Mouse (Mus musculus) kidney, embryonic 14.5 days (tissue): Measurements from ENCODE around the gene Adat2. TPM values are rescaled to one million over a fixed set of nuclear protein-coding genes. Genes with fewer than 3 reads are reported as not detected.
A peak's percentile ranks its signal among the peaks of the same experiment; 100 is the strongest.

Experiments
- ATAC-seq: fragments of 200-750 bp; cut with Nextera tagmentation; 2 replicates; pipeline ENCODE4 v1.8.0; 2017; ENCODE audit warnings: moderate number of reproducible peaks, mild to moderate bottlenecking, moderate TSS enrichment, moderate library complexity; ENCODE audit not compliant: low FRiP score, low TSS enrichment
- H3K27ac ChIP-seq: fragments of 300-500 bp; sonication (generic); 2 replicates; pipeline ENCODE4 v1.5.1; 2014; ENCODE audit warnings: low read depth, mild to moderate bottlenecking, low read length, moderate library complexity, mixed read lengths
- H3K27me3 ChIP-seq: fragments of 300-500 bp; sonication (generic); 2 replicates; pipeline ENCODE4 v1.6.1; 2014; ENCODE audit warnings: mild to moderate bottlenecking, low read length; ENCODE audit not compliant: control insufficient read depth, insufficient read depth
- H3K36me3 ChIP-seq: fragments of 300-500 bp; sonication (generic); 2 replicates; pipeline ENCODE4 v1.6.1; 2014; ENCODE audit warnings: low read length, mixed read lengths; ENCODE audit not compliant: control insufficient read depth, insufficient read depth
- H3K4me1 ChIP-seq: fragments of 300-500 bp; sonication (generic); 2 replicates; pipeline ENCODE4 v1.6.1; 2014; ENCODE audit warnings: low read length, mixed read lengths; ENCODE audit not compliant: control insufficient read depth, insufficient read depth
- H3K4me2 ChIP-seq: fragments of 300-500 bp; sonication (generic); replicated peaks from 2 replicates; pipeline ENCODE4 v1.6.1; 2014; ENCODE audit warnings: low read depth, mild to moderate bottlenecking, low read length
- H3K4me3 ChIP-seq: fragments of 300-500 bp; sonication (generic); 2 replicates; pipeline ENCODE4 v1.5.1; 2014; ENCODE audit warnings: mild to moderate bottlenecking, low read length
- H3K9ac ChIP-seq: fragments of 300-500 bp; sonication (generic); 2 replicates; pipeline ENCODE4 v1.6.1; 2014; ENCODE audit warnings: low read depth, mild to moderate bottlenecking, low read length, moderate library complexity
- H3K9me3 ChIP-seq: fragments of 300-500 bp; sonication (generic); 2 replicates; pipeline ENCODE4 v1.6.1; 2016; ENCODE audit warnings: low read length; ENCODE audit not compliant: control insufficient read depth
- WGBS: fragments of 180-500 bp; shearing (Covaris S2); extraction: QIAGEN DNeasy Blood & Tissue Kit; methylation state at CpG from one replicate; pipeline ENCODE4 v1.1.7; 2014; 5-methylcytosine and 5-hydroxymethylcytosine counted together
- polyA plus RNA-seq: library from polyadenylated mRNA; unstranded; fragments of >200 nt; fragmentation: Nextera tagmentation; extraction: Ambion mirVana; gene quantifications from 2 replicates; pipeline ENCODE4 v1.2.1, GENCODE M21; 2014

The Adat2 gene
- polyA plus RNA-seq, 1 experiment from 2014 or later, result 7.5 TPM

DNA sequence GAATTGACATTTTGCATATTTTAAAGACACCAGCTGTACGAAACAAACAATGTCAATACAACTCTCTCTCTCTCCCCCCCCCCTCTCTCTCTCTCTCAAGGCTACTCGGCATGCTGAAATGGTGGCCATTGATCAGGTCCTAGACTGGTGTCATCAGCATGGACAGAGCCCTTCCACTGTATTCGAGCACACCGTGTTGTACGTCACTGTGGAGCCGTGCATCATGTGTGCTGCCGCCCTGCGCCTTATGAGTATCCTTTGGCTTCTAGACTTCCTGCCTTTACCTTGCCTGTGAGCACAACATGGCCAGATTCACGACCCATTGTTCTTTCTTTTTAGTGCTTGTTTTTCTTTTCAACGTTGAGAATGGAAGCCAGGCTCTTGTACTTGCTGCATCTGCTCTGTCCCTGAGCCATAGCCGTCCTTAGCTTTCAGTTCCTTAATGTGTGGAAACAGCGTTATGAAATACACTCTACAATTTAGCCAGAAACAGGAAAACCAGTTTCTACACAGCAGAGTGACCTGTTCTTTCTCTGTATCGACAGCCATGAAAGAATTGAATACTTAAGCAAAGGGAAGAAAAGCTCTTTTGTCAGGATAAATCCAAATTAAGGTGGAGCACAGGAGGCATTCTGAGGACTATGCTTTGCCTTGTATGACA, 7.5 kb downstream of the Adat2 start:
- H3K36me3 ChIP-seq, result peaks cover 22% of the 10 kb centered on the region; the same call in 1 of the 2 replicates
- H3K4me2 ChIP-seq, result no peak overlapping the region
- H3K9me3 ChIP-seq, result no peaks in the 10 kb centered on the region
- H3K27ac ChIP-seq, result no peak overlapping the region
- 0 out of 2 replicates have a peak, but pooled peaks cover 5% of the 10 kb centered on the region for H3K4me1 ChIP-seq
- ATAC-seq, result no peak
- no peak overlapping the region for H3K9ac ChIP-seq
- H3K27me3 ChIP-seq, result no peaks in the 10 kb centered on the region
- no peak overlapping the region for H3K4me3 ChIP-seq
- 92% methylated on average over 13 of the region's 13 CpGs for WGBS

DNA sequence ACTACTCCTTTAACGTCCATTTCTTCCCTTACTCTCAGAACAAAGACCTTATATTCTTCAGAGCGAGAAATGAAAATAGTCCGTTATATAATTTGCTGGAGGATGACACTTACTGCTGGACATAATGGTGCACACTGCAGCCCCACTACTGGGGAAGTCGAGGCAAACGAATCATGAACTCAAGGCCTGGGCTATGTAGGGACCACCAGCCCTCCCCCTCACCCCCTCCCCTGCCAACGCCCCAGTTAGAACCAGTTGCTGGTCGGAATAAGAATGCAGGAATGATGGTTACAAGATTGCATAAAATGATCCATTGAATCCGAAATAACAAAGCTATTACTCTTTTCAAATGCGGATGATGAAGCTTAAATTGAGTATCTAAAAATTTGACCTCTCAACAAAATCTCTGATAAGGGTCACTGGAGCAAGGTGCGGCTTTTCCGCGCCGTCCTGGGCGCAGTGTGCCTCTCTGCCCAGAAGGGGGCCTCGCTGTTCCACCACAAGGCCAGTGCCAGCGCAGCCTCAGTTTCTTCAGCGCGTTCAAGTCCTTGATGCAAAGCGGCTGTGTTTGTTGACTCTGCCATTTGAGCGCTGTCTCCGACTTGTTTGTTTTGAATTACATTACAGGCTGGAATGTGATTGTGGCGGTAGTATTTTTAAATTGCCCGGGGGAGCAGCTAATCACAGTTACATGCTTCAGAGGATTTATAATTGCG, 11.8 kb downstream of the Adat2 start:
- Histone ChIP-seq H3K9me3 (no peaks in the 10 kb centered on the region), H3K4me2 (peak overlapping the region; percentile 41), H3K4me1 (0 out of 2 replicates have a peak, but pooled peaks cover 5% of the 10 kb centered on the region), H3K36me3 (peaks cover 20% of the 10 kb centered on the region; the same call in 1 of the 2 replicates), H3K27me3 (no peaks in the 10 kb centered on the region), H3K4me3 (peak overlapping the region; percentile 22), H3K9ac (0 out of 2 replicates have a peak overlapping the region, but pooled peaks have one; percentile 31), H3K27ac (no peak overlapping the region)
- ATAC-seq, result peak; percentile 87
- 25% methylated on average over 24 of the region's 24 CpGs for WGBS

DNA sequence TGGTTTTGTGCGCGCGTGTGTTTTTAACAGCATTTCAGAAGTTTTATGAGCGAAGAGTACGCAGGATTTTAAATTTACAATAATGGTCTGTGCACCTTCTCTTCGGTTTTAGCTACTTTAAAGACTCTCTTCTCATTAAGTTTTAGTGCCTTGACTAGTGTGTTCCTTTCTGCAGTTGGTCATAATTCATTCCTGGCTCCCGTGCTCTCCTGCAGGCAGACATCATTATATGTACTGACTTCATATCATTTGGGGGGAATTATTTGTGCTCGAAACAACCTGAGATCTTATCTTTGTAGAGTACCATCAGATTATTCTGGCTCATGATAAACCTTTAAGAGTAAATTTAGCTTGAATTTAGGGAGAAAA, 12.4 kb downstream of the Adat2 start:
- peaks cover 20% of the 10 kb centered on the region; the same call in 1 of the 2 replicates for H3K36me3 ChIP-seq
- no peaks in the 10 kb centered on the region for H3K27me3 ChIP-seq
- peak overlapping the region; percentile 22 for H3K4me3 ChIP-seq
- ATAC-seq, result peak; percentile 53; the same call in 1 of the 2 replicates
- peak overlapping the region; percentile 41 for H3K4me2 ChIP-seq
- no peak overlapping the region for H3K27ac ChIP-seq
- 0 out of 2 replicates have a peak, but pooled peaks cover 5% of the 10 kb centered on the region for H3K4me1 ChIP-seq
- 10% methylated on average over 8 of the region's 8 CpGs for WGBS
- H3K9me3 ChIP-seq, result no peaks in the 10 kb centered on the region
- 0 out of 2 replicates have a peak overlapping the region, but pooled peaks have one; percentile 31 for H3K9ac ChIP-seq

DNA sequence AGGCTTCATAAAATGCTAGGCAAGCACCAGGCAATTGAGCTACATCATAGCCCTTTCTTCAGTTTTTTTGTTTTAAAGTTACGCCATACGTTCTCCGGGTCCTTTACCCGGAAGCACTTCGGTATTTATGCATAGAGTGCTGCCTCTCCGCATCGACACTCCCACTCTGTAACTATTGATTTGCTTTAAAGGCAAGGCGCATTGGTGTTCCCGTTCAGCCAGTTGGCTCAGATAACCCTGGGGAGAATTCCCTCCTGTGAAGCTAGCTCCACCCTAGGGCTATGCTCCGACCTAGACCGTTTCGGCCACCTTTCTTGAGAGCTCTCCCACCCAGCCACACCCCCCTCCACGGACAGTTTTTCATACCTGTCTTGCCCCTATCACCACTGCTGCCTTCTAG, 13.7 kb downstream of the Adat2 start:
- Histone ChIP-seq H3K9me3 (no peaks in the 10 kb centered on the region), H3K9ac (no peak overlapping the region), H3K4me1 (0 out of 2 replicates have a peak, but pooled peaks cover 5% of the 10 kb centered on the region), H3K4me3 (no peak overlapping the region), H3K27ac (no peak overlapping the region), H3K27me3 (no peaks in the 10 kb centered on the region), H3K4me2 (no peak overlapping the region), H3K36me3 (peaks cover 12% of the 10 kb centered on the region; the same call in 1 of the 2 replicates)
- WGBS, result 60% methylated on average over 13 of the region's 13 CpGs
- no peak; the same call in 1 of the 2 replicates for ATAC-seq

DNA sequence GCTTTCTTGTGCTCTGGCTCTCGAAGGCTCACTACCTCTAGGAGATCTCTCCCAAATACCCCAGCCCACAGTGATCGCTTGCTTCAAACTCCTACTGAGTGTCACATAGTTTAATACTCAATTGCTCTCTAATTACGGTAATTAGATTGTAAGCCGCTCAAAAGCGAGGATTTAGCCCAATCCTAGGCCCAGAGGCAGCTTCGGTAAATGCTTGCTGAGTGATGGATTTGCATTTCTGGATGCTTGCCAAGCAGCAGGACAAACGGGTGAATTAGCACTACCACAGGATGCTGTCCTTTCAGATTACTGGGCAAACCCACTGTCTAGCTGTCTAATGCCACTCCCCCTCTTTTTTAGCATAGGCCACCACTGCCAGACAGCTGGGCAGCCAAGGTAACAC, 17.1 kb downstream of the Adat2 start:
- ATAC-seq, result no peak
- Histone ChIP-seq H3K4me2 (no peak overlapping the region), H3K4me3 (no peak overlapping the region), H3K36me3 (no peaks in the 10 kb centered on the region), H3K4me1 (0 out of 2 replicates have a peak, but pooled peaks cover under 1% of the 10 kb centered on the region), H3K27ac (no peak overlapping the region), H3K27me3 (no peaks in the 10 kb centered on the region), H3K9ac (no peak overlapping the region), H3K9me3 (no peaks in the 10 kb centered on the region)
- 42% methylated on average over 7 of the region's 7 CpGs for WGBS

DNA sequence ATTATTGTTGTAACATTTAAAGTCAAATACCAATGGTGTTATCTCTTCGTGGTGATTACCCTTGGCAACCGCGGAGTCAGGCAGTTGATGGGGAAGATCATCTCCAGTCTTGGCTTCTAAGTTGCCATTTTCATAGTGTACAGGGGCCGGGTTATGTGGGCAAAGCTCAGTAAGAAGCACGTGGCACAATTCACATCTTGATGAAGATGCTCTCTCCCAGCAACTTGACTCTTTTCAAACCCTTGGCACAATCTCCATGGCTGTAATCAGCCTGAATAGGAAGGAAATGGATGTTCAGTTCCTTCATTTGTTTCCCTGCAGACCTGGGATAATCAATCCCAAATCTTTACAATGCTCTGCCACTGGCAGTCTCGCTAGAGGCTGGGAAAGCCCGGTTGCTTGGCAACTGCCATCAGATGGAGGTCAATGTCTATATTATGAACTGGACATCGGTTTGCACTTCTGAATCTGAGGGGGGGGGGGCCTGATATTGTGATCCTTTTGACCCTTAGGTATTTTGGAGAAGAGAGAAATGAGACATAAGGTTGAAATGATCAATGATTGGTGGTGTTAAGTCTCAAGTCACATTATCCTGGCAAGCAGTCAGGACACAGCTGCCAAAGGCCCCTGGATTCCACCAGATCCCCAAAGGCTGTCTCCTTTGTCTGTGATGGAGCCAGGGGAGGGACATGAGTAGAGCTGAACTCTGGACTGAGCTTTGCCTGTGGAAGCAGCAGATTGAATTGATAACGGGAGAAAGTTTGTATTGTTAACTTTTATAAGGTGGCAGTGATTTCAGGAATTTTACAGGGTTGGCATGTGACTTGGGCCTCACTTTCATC, 18.2 kb downstream of the Adat2 start:
- H3K9ac ChIP-seq, result no peak overlapping the region
- H3K36me3 ChIP-seq, result no peaks in the 10 kb centered on the region
- H3K4me1 ChIP-seq, result no peaks in the 10 kb centered on the region
- H3K4me3 ChIP-seq, result no peak overlapping the region
- H3K4me2 ChIP-seq, result no peak overlapping the region
- H3K27ac ChIP-seq, result no peak overlapping the region
- 81% methylated on average over 9 of the region's 9 CpGs for WGBS
- no peaks in the 10 kb centered on the region for H3K27me3 ChIP-seq
- no peaks in the 10 kb centered on the region for H3K9me3 ChIP-seq
- no peak for ATAC-seq

DNA sequence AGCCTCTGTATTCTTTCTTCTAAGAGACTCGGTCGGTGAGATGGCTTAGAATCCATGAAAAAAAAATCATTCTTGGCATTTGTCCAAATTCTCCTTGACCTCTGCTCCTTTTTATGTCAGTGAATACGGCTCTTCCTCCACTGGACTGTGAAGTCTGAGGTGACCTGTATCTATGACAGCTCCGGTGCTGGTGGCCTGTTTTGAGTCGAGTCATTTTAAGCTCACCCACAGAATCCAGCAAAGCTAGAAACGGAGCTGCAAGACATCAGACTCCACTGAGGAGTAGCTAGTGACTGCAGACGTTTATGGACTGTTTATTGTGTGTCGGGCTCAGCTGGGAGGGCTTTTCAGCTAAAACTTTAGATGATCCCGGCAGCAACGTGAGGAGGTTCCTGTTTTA, 19.3 kb downstream of the Adat2 start:
- ATAC-seq, result no peak
- Histone ChIP-seq H3K4me3 (no peak overlapping the region), H3K36me3 (no peaks in the 10 kb centered on the region), H3K9me3 (no peaks in the 10 kb centered on the region), H3K4me1 (no peaks in the 10 kb centered on the region), H3K9ac (no peak overlapping the region), H3K4me2 (no peak overlapping the region), H3K27ac (no peak overlapping the region), H3K27me3 (no peaks in the 10 kb centered on the region)
- WGBS, result 25% methylated on average over 10 of the region's 10 CpGs

DNA sequence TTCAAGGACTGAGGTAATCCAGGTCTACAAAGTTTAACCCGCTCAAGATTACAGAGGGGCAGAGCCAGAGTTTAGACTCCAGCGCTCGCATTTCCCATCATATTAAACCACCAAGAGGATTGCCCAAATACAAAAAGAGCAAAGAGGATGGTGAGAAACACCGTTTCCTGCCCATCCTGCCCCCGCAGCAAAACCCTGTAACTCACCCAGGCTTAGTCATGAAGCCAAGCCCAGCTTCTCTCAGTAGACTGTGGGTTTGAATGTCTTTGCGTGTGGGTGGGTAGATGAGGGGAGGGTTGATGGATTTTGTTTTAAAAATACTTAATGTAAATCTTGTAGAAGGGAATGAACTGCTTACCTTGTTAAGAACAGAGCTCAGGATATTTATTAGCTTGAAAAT, 19.7 kb downstream of the Adat2 start:
- WGBS, result 64% methylated on average over 6 of the region's 6 CpGs
- H3K27ac ChIP-seq, result no peak overlapping the region
- H3K27me3 ChIP-seq, result no peaks in the 10 kb centered on the region
- no peaks in the 10 kb centered on the region for H3K36me3 ChIP-seq
- no peaks in the 10 kb centered on the region for H3K9me3 ChIP-seq
- H3K4me2 ChIP-seq, result no peak overlapping the region
- no peak overlapping the region for H3K4me3 ChIP-seq
- H3K4me1 ChIP-seq, result no peaks in the 10 kb centered on the region
- ATAC-seq, result no peak
- no peak overlapping the region for H3K9ac ChIP-seq
